Mouse (Mus musculus): ENCODE measurements around the gene Rnf217.

Gene Rnf217

DNA sequence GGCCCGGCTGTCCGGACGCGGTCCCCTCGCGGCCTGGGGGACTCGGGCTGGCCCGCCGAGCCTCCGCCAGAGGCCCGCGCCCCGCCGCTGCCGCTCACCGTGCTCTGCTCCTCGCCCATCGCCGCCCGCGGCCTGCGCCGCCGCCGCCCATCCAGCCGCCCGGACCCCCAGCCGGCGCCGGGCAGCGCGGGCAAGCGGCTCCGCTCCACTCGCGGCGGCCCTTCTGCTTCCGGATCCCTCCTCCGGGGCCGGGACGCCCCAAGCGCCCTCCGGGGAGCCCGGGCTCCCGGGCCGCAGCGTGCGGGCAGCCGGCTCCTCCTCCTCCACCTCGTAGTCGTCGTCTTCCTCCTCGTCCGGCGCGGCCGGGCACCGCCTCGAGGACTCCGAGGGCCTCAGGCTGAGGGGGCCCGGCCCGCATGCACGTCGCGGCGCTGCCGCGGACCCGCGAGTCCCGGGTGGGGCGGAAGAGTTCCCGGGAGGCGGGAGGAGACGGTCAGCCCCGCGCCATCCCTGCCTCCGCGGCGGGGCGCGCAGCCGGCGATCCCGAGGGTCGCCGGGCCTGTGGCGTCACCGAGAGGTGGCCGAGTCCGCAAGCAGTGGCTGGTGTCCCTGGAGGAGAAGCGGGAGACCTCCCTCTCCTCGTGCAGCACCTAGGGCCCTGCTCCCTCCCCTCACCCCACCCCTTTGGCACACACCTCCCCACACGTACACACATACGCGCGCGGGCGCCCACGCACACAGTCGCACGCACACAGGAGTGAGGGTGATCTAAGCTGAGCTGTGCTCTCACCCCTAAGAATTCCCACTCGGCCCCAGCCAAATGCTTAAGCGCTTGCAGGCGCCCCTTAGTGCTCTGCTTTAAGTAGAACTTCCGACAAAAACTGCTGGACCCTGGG is at the start of gene Rnf217:
Gene Rnf217 (minus strand): TSS at position 119 of the 896 bp plus-strand sequence.
- DNase-seq (ENCODE audit: low spot score): peak; percentile 73

DNA sequence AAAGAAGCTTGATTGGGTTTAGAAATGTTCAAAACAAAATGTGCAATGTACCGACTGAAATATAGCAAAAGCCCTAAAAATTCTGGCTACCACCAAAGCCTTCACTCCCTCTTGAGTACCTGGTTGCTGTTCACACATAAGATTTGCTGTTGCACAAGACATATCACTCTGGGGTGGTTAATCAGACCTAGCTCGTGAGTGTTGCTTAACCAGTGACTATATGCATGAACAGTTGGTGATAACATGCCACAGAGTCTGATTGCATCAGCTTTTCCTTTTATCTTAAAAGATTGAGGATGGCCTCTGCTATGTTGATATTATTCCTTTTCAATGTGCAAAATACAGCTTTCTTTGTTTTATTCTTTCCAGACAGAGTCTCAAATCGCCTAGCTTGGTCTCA is 38.3 kb upstream of the Rnf217 start:
- DNase-seq (ENCODE audit: low spot score): no peak

DNA sequence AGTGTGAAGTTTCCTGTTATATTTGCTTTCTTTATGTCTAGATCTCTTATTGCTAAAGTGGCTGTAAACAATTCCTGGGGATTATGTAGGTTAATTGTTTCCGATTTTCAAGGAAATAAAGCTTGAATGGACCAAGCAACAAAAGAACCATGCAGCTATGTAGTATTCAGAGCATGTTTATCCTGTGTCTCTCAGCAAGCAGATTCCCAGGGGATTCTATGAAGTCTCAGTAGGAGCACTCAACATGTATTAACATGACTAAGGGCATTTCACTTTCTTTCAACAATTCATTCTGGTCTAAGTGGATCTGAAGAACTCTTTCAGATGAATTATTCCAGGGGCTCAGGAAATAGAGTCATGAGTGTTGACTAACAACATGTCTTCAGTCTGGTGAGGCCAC is 37.1 kb upstream of the Rnf217 start:
- DNase-seq (ENCODE audit: low spot score): no peak

DNA sequence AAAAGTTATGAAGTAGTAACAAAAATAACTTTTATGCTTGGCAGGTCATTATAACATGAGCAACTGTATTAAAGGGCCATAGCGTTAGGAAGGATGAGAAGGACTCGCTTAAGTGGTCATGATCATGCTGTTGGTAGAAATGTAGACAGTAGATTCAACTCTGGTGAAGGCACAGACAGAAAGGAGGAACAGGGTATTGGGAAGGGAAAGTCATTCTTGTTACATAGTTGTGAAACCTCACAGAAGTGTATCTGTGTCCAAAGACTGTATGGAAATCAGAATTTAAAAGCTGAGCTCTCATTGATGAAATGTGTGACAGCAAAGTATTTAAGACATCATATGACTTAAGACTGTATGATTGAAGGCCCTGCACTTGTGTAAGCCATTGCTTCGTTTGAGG is 26.1 kb upstream of the Rnf217 start:
- DNase-seq (ENCODE audit: low spot score): no peak

DNA sequence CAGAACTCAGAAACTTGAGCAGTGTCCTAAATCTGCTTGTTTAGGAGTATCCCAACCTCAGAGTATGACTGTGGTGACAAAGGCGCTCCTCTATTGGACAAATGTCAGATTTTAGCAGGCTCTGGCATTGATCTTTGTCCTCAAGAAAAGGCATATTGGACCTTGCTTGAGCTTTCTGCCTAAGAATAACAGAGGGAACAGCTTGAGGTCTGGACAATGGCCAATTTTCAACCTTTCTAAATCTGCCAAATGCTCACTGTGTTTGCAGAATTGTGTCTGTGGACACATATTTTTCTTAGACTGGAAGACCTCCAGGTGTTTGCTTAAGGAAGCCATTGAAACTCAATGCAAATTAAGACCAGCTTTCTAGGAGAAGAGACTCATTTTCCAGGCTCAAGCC is 23.0 kb upstream of the Rnf217 start:
- DNase-seq (ENCODE audit: low spot score): no peak

DNA sequence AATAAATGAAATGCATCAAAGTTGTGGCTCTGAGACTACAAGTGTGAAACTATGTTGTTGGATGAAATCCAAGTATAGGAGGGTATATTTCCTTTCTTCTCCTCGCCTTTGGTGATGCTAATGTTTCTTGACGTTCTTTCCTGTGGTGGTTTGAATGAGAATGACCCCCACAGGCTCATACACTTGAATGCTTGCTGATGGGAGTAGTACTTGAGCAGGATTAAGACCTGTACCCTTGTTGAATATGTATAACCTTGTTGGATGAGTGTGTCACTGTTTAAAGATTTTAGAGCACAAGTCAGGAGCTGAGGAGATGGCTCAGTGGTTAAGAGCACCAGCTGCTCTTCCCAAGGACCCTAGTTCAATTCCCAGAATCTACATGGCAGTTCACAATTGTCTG is 6.4 kb upstream of the Rnf217 start:
- DNase-seq (ENCODE audit: low spot score): no peak

DNA sequence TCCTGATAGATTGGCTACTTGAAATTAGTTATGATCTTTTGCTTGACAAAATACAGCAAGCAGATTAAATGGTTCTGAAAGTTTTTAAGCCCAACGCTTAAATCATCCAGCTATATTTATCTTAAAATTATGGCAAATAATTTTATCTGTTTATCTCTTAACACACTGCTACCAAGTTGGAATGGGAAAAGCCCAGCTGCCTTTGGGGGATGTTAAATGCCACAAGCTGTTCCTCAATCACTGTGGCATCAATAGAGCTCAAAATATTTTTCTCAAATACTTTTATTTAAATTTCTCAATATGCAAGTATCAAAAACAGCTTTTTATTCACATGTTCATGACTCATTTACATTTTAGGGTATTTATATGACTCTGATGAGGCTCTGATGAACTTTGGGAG is 5.1 kb upstream of the Rnf217 start:
- no peak for DNase-seq (ENCODE audit: low spot score)

DNA sequence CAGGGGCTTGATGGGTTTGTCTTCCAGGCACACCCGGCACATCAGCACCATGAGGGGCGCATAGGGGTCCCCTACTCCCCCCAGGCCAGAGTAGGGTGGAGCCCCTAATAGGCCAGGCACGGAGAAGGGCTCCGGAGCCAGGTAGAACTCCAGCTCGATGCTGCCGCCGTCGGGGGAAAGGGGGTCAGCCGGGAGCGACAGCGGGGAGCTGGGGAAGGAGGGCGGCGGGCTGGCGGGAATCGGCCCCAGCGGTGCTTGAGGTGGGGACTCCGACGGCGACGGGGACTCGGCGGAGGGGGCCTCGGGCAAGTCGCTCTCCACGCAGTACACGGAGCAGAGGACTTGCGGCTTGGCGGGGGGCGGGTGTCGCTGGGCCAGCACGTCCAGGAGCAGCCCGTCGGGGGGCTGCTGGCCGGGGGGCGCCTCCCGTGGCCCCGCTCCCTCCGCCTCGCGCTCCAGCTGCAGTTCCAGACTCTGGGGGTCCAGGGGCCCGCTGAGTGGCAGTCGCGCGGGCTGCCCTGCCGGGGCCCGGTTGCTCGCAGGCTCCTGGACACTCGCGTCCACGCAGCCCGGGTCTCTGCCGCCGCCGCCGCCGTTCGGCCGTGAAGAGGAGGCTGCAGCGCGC is 431 bp downstream of the Rnf217 start:
- peak; percentile 43 for DNase-seq (ENCODE audit: low spot score)

DNA sequence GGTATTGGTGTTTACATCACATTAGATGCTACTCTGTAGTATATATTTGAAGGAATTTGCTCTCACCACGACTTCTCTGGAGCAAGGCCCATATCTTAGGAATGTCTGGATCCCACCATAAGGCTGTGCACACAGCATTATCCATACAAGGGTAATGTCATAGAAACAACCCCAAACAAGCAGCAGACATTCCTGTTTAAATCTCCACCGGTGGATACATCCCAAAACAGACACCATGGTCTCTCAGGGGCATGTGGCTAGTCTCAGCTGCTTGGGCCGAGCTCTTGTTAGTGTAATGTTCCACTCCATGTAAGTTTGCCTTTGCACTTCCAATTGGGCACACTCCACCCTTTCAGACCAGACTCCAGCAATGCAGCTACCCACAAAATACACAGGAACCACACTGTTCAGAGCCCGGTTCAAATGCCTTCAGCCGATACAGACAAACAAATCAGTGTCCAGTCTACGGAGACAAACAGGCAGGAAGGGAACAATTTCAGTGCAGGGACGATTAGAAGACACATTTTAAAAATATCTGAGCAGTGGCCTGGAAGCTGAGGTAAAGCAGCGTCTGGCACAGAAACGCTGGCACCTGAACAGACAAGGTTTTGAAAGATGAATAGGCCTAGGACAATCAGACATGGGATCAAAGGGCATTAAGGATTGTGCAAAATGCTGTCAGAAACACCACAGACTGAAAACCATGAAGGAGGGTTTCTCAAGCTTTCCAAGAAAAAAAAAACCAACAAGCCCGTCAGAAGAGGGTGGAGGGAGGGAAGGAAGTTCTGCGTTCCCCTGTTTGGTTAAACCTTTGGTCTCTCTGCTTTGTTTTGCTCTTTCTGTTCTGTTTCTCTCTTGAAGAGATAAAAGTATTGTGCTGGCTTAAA is 1.8 kb downstream of the Rnf217 start:
- peak; percentile 9 for DNase-seq (ENCODE audit: low spot score)

DNA sequence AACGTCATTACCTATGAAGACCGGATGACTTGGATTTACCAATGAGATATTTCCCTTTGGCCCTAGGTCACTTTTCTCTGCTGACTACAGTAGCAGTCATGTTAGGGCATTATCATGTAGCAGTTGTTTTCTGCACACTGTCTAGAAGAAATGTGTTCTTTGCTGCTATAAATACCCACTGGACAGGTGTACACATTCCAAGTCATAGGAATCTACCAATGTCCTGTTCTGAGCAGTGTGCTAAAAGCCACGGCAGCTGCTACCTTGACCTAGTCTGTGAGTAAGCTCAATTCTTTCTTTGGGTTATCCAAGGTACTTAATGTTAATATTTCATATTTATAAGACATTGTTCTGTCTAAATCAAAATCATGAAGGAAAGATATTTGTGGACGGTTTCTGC is 5.1 kb downstream of the Rnf217 start:
- DNase-seq (ENCODE audit: low spot score): no peak

DNA sequence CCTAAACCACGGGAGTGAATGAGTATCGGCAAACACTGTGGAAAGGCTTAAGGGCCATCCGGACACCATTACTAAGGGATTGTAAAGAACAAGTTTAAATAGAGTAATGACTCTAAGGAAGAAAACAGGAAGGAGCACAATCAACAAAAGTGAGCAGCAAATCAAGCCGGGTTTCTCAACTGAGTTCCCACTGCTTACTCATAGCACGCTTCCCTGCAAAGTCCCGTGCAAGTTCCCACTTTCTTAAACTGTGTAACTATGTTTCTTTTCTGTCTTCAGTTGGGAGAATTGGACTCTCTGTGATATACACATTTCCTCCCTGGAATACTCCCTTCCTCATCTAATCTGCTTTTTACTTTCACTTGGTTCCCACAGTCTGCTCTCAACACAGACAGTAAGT is 8.9 kb downstream of the Rnf217 start:
- DNase-seq (ENCODE audit: low spot score): no peak

DNA sequence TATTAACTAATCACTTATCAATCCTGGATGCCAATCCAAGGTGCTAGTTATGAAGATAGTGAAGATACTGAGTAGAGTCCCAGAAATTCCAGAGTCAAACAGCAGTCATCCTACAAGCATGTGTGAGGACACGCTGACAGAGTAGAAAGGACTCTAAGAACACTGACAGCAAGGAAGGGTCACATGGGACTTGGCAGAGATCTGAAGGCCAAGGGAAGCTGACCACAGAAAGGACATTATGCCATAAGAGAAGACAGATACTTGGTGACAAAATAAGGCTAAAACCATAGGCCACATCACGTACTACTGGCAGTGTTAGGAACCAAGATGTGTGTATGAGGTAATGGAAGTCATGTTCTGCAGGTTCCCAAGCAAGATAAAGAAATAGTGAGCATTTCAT is 11.1 kb downstream of the Rnf217 start:
- DNase-seq (ENCODE audit: low spot score): no peak

DNA sequence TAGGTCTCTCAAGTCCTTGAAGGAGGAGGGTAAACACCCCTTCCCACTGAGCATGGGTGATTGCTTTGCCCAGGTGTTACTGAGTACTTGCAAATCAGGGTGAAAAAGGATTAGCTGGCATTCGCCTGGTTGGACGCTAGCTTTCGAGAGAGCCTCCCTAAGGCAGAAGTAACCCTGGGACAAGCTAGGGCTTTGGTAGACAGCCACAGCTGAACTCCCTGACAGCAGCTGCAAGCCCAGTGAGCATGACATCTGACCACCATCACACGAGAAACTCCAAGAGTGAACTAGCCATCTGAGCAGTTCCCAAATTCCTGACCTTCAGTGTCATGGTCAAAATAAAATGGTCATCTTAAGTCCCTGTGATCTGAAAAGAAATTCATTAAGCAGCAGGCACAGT is 12.2 kb downstream of the Rnf217 start:
- peak; percentile 7 for DNase-seq (ENCODE audit: low spot score)

DNA sequence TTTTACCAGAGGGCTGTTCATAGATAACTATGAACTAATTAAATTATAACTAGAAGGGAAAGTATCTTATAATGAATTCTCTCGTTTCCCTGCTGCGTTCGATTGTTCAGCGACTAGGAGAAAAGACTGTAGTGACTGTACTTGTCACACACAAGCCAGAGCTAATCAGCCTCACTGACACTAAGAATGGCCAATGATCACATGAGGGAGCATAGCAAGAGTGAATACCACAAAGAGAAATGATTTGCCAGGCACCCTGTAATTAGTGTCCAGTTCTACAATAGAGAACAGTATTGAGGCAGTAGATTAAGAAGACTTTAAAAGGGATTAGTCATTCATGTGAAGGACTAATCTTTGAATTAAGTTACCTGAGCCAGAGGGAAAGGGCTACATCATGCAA is 13.7 kb downstream of the Rnf217 start:
- no peak for DNase-seq (ENCODE audit: low spot score)

DNA sequence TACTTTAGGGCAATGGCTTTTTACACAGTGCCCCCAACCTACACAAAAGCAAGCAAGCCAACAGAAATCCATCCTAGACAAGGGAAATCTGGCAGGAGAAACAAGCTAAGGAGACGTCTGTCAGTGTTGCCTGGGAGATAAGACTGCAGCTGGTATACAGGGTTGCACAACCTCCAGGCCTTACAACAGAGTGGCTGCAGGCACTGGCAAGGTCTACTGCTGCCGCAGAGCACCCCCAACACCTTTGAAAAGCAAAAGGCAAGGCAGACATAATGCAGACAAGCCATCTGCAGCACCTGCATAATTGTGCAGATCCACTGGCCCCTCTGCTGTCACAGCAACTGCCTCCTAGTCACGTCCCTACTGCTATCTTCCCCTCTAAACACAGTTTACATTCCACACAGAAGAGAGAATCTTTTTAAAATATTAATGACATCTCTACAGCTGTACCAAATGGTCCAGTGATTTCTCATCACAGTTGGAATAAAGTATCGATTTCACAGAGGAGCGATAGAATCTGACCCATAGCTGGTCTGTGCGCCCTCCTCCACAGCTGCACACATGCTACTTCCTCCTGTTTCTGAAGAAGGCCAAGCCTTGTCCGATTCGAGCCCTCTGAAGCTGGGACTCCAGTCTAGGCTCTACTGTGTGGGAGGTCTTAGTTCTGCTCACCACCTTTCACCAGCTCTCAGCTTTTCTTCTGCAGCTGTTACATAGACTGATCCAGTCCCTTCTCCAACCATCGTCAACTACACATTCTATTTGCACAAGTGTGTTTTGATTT is 16.1 kb downstream of the Rnf217 start:
- DNase-seq (ENCODE audit: low spot score): peak; percentile 16

DNA sequence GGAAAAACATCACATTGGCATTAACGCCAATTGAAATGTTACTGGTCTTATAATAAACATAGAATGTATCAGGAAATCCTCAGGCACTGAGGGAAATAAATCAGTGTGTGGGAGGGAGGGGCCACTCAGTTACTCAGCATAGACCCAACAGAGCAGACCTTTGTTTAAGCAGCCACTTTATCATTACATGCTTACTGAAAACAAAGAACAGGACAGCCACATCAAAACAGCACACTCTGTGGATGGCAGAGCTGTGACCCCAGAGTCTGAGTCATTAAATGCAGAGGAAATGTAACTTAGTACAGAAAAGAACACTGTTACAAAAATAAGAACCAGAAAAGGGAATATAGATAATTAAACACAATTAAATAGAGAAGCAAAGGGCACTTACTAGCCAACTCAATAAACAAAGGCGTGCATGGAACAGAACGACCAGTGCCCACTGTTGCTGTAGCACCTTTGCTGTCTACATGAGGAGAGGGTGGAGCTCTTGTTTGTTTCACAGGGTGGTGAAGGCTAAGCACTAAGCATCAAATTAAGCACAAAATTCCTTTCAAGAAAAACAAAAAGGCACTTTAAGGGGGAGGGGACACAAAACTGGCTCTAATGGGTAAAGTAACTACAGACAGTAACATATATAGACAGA is 16.8 kb downstream of the Rnf217 start:
- DNase-seq (ENCODE audit: low spot score): peak; percentile 19

DNA sequence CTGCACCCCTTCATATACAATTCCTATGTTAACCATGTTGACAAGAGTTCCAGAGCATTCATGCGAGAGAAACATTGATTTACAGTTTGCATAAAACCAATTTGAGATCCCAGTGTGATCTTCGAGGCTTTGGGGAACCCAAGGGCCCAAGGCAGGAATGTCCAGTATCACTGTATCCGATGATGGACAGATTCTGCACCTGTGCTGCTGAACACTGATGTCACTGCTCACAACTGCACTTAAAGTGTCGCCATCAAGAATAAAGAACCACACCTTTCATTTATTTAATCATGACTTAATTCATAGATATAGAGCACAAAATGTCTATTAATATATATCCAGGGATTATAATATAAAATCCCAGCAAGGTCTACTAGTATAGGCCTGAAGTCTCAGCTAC is 28.3 kb downstream of the Rnf217 start:
- DNase-seq (ENCODE audit: low spot score): no peak

DNA sequence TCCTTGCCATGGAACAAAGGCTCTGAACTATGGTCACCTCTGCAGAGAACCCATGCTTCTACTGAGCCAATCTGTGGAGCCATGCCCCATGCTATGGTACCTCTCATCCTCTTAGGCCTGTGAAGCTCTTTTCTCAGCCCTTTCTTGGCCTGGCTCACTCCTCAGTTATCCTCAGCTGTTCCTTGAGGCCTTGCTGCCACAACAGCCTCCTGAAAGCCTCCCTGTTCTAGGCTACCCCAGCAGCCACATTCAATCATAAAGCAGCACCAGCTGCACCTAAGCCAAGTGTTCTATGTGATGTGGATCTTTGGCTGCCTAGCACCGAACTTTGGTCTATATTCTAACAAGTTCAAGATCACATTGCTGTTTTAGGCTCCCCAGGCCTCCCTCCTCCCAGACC is 28.9 kb downstream of the Rnf217 start:
- no peak for DNase-seq (ENCODE audit: low spot score)

DNA sequence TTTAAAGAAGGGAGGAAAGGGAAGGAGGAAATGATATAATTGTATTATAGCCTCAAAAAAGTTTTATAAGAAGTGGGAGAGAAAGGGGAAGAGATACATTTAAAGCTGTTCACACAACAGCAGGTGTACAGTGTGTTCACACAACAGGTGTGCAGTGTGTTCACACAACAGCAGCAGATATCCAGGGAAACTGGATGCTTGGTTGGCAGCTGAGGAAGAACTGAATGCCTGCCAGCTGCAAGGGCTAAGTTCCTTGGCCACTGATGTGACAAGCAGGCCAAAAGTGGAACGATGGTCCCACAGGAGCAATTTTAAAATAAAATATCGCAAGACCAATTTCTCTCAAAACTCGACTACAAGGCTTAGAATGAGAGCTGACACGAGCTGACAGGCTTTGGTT is 35.7 kb downstream of the Rnf217 start:
- no peak for DNase-seq (ENCODE audit: low spot score)

DNA sequence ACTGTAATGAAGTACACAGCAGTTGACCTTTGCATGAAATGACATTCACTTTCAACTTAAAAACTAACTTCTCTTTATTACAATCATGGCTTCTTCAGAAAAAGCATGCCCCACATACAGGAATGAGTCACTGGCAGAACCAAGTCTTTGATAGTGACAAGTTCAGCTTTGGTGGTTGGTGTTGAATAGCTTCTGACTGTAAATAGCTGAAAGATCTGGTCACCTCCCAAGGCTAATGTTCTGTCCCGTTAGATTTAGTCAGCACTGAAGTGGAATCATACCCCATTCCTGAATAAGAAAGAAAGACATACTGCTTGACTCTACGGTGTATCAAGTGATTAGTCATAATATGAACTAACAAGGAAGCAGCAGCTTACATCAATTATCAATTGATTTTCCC is 51.7 kb downstream of the Rnf217 start:
- DNase-seq (ENCODE audit: low spot score): no peak

DNA sequence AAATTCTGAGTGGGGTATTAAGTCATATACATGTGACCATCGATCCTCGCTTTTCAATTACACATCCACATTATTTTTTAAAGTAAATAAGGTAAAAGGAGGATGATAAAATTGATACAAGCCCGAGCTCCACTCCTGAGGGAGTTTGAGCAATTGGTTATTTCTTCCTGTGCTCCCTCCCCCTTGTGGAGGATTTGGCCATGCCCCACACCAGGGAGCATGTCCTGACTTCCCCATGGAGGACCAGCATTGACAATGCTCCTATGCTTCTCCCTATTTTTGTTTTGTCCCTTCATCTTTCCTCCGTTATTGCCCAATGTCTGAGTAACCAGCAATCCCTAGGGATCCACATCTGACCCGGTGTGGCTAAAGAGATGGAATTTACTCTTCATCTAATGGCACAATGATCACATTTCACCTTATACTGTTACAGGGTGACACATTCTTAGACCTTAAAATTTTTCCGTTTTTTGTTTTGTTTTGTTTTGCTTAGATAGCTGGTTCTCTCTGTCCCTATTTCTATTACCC is 53.5 kb downstream of the Rnf217 start:
- DNase-seq (ENCODE audit: low spot score): no peak

Measured in embryo, embryonic 10 days (tissue).